Mouse (Mus musculus) heart, embryonic 14.5 days (tissue): ENCODE data around the gene Spg11. TPM values are rescaled to one million over a fixed set of nuclear protein-coding genes. Genes with fewer than 3 reads are reported as not detected.

Experiments
- ATAC-seq: fragments of 200-750 bp; cut with Nextera tagmentation; 2 replicates; pipeline ENCODE4 v1.8.0; 2017; ENCODE audit warnings: low read depth, moderate TSS enrichment; ENCODE audit not compliant: insufficient number of reproducible peaks, insufficient read depth, low FRiP score
- H3K27ac ChIP-seq, 2 experiments: fragments of 200-500 bp in 1 of 2; fragments of 300-500 bp in 1 of 2; sonication (generic) in 1 of 2; replicated peaks in 1 of 2; 2 replicates each; pipeline ENCODE4 v1.5.1; 2012 to 2014; ENCODE audit warnings: low read depth in 2 of 2, low read length in 2 of 2, control low read depth in 1 of 2, mild to moderate bottlenecking in 1 of 2, mixed read lengths in 1 of 2; ENCODE audit not compliant: control insufficient read depth in 1 of 2, insufficient read depth in 1 of 2
- H3K27me3 ChIP-seq: fragments of 300-500 bp; sonication (generic); 2 replicates; pipeline ENCODE4 v1.6.1; 2014; ENCODE audit warnings: mild to moderate bottlenecking, low read length, control low read depth; ENCODE audit not compliant: control insufficient read depth, insufficient read depth
- H3K36me3 ChIP-seq: fragments of 300-500 bp; sonication (generic); 2 replicates; pipeline ENCODE4 v1.6.1; 2014; ENCODE audit warnings: mild to moderate bottlenecking, control low read depth, low read length, mixed read lengths; ENCODE audit not compliant: control insufficient read depth, insufficient read depth
- H3K4me1 ChIP-seq, 2 experiments: fragments of 200-500 bp in 1 of 2; fragments of 300-500 bp in 1 of 2; sonication (generic) in 1 of 2; 2 replicates each; pipeline ENCODE4 v1.6.1; 2012 to 2014; ENCODE audit warnings: low read length in 2 of 2, control low read depth in 1 of 2, mixed read lengths in 1 of 2; ENCODE audit not compliant: control insufficient read depth in 2 of 2, insufficient read depth in 2 of 2
- H3K4me2 ChIP-seq: fragments of 300-500 bp; sonication (generic); 2 replicates; pipeline ENCODE4 v1.6.1; 2014; ENCODE audit warnings: mild to moderate bottlenecking, low read length
- H3K4me3 ChIP-seq, 2 experiments: fragments of 200-500 bp in 1 of 2; fragments of 300-500 bp in 1 of 2; sonication (generic) in 1 of 2; 2 replicates each; pipeline ENCODE4 v1.5.1; 2012 to 2014; ENCODE audit warnings: low read length in 2 of 2, mild to moderate bottlenecking in 2 of 2, control low read depth in 1 of 2, low read depth in 1 of 2, moderate library complexity in 1 of 2; ENCODE audit not compliant: control insufficient read depth in 1 of 2, insufficient read depth in 1 of 2
- H3K9ac ChIP-seq: fragments of 300-500 bp; sonication (generic); 2 replicates; pipeline ENCODE4 v1.6.1; 2014; ENCODE audit warnings: mild to moderate bottlenecking, low read length
- H3K9me3 ChIP-seq: fragments of 300-500 bp; sonication (generic); 2 replicates; pipeline ENCODE4 v1.6.1; 2016; ENCODE audit warnings: low read length, control low read depth; ENCODE audit not compliant: control insufficient read depth
- WGBS: fragments of 180-500 bp; shearing (Covaris S2); extraction: QIAGEN DNeasy Blood & Tissue Kit; methylation state at CpG from one replicate; pipeline ENCODE4 v1.1.7; 2014; 5-methylcytosine and 5-hydroxymethylcytosine counted together
- polyA plus RNA-seq: library from polyadenylated mRNA; unstranded; fragments of >200 nt; fragmentation: Nextera tagmentation; extraction: Ambion mirVana; gene quantifications from 2 replicates; pipeline ENCODE4 v1.2.1, GENCODE M21; 2014

Gene Spg11
- polyA plus RNA-seq, 1 experiment from 2014 or later: 6.1 TPM

DNA sequence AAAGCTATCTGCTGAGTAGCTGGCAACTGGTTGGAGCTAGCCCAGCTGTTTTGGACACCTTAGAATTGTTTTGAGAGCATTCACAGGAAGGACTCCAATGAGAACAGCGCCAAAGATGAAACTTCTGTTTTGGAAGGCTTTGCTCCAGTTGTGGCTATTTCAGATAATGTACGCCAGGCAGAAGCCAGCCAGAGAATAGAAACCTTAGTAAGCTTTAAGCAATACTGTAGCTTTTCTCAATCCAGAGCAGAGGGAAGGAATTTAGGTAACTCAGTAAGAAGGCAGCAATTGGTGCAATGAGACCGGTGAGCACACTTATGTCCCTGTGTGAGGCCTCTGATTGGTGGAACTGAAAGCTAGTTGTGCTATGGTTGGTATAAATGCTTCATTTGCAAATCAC is 24.9 kb upstream of the Spg11 start:
- 82% methylated on average over 3 of the region's 3 CpGs for whole genome bisulfite sequencing
- no peaks in the 10 kb centered on the region for H3K27me3 ChIP-seq
- H3K4me2 ChIP-seq: no peak overlapping the region
- no peak overlapping the region for H3K9ac ChIP-seq
- no peak for ATAC-seq
- H3K27ac ChIP-seq: no peak overlapping the region
- H3K36me3 ChIP-seq: no peaks in the 10 kb centered on the region
- 0 out of 4 replicates have a peak, but pooled peaks cover 0 to 8% of the 10 kb centered on the region in 2 experiments for H3K4me1 ChIP-seq
- H3K9me3 ChIP-seq: no peaks in the 10 kb centered on the region
- H3K4me3 ChIP-seq: no peak overlapping the region

DNA sequence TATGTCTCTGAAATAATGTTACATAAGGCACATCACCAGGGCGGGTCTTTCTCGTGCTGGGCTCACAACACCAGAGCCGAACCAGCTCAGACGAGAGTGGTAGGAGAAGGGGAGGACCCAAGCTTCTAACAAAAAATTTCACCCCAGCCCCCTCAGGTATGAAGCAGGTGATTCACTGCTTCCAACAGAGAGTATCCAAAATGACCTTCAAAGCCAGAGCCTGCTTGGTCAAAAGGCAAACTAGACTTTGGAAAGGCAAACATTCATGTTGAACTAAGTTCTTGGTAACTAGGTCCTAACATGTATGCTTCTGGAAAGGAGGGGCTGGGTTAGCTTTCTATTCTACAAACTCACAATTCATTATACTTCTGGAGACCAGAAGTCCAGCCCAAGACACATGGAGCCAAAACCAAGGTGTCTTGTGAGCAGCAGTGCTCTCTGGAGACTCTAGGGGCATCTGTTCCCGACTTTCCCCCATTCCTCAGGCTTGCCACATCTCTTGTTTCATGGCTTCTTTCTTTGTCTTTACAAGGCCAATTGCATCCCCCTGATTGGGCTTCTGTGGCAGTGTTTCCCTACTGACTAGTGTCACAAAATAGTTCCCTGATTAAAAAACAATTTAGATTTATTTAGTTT is 23.3 kb upstream of the Spg11 start:
- 66% methylated on average over 5 of the region's 5 CpGs for WGBS
- ATAC-seq: no peak

DNA sequence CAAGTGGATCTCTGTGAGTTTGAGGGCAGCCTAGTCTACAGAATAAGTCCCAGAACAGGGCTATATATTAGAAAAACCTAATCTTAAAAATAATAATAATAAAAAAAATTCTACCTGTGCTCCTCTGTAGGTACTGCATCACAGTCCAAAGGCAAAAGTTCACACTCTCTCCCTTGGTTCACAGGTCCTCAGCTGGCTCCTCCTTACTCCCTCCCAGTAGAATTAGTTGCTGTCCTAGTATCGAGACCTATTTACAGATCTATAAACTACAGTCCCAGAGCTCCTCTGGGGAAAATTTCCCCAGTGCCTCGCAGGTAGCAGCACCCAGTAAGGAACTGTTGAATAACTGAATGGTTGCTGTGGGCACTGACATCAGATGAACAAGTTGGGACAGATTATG is 22.6 kb upstream of the Spg11 start:
- Histone ChIP-seq H3K9ac (no peak overlapping the region), H3K27ac (no peak overlapping the region), H3K9me3 (no peaks in the 10 kb centered on the region), H3K4me1 (no peaks in the 10 kb centered on the region), H3K27me3 (no peaks in the 10 kb centered on the region), H3K36me3 (no peaks in the 10 kb centered on the region), H3K4me2 (no peak overlapping the region), H3K4me3 (no peak overlapping the region)
- ATAC-seq: no peak
- WGBS: 72% methylated on average over 2 of the region's 2 CpGs

More for the DNA sequence above, 23.3 kb upstream of the Spg11 start:
- Histone ChIP-seq H3K9ac (no peak overlapping the region), H3K27ac (no peak overlapping the region), H3K4me2 (no peak overlapping the region), H3K4me3 (no peak overlapping the region), H3K27me3 (no peaks in the 10 kb centered on the region), H3K9me3 (no peaks in the 10 kb centered on the region), H3K36me3 (no peaks in the 10 kb centered on the region), H3K4me1 (0 out of 4 replicates have a peak, but pooled peaks cover 0 to under 1% of the 10 kb centered on the region in 2 experiments)

DNA sequence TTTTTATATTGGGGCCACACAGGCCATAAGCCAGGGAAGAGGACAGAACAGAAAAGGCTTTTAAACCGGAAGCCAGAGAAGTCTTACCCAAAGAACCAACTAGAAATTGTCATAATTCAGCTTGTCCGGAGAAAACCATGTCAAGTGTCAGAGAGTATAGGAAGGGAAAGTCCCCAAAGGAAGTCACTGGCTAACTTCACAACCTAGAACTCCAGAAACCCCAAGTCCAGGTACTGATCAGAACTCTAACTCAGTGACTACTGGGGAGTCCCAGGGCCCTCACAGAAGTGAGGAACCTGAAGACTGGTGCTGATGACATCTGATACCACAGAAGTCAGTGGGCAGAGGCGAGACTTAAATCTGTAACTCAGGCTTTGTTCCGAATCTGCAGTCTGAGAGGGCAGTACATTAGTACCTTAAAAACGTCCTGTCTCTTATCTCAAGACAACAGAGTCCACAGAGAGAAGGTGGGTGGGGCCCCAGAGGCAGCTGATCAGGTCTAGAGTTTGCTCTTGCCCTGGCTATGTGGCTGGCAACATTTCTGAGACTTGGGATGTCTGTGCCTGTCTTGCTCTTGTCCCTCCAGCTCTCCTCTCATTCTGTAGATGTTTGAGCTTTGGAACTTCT is 19.8 kb upstream of the Spg11 start:
- no peaks in the 10 kb centered on the region for H3K27me3 ChIP-seq
- H3K4me3 ChIP-seq: no peak overlapping the region
- no peaks in the 10 kb centered on the region for H3K36me3 ChIP-seq
- no peak for ATAC-seq
- no peak overlapping the region for H3K27ac ChIP-seq
- 43% methylated on average over 5 of the region's 5 CpGs for WGBS
- H3K4me1 ChIP-seq: no peaks in the 10 kb centered on the region
- H3K4me2 ChIP-seq: no peak overlapping the region
- no peak overlapping the region for H3K9ac ChIP-seq
- H3K9me3 ChIP-seq: no peaks in the 10 kb centered on the region

DNA sequence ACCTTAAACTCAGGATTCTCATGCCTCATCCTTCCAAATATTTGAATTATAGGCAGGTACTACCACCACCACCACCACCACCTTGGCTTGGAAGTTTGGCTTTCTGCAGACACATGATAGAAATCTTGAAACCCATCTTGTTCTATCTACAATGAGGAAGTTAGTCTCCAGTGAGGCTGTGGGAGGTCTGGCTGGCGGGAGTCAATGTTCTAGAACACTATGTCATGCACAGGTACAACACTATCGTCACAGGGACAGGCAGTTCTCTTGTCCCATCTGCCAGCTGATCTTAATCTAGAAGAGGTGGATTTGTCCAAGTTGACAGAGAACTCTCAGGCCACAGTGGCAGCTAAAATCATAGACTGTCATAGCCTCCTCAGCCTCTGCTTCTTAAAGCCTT is 14.4 kb upstream of the Spg11 start:
- H3K9ac ChIP-seq: no peak overlapping the region
- H3K4me2 ChIP-seq: no peak overlapping the region
- H3K27me3 ChIP-seq: no peaks in the 10 kb centered on the region
- H3K4me1 ChIP-seq: no peaks in the 10 kb centered on the region
- H3K4me3 ChIP-seq: no peak overlapping the region
- no peaks in the 10 kb centered on the region for H3K9me3 ChIP-seq
- no peaks in the 10 kb centered on the region for H3K36me3 ChIP-seq
- no peak for ATAC-seq
- WGBS: 68% methylated on average over 2 of the region's 2 CpGs
- H3K27ac ChIP-seq: no peak overlapping the region

DNA sequence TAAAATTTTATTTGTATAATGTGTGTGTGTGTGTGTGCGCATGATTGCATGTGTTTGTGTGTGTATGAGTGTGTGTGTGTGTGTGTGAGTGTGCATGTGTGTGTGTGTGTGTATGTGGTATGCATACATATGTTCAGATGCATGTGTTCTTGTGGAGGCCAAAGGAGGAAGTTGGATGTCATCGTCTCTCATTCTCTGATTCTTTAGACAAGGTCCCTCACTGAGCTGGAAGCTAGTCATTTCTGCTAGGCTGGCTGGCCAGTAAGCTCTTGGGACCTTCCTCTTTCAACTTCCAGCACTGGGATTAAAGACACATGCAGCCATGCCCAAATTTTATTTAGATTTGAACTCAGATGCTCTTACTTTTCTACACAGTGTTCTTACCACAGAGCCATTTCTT is 13.9 kb upstream of the Spg11 start:
- 78% methylated on average over 2 of the region's 2 CpGs for WGBS
- H3K4me2 ChIP-seq: no peak overlapping the region
- peaks cover 0 to 4% of the 10 kb centered on the region in 2 experiments; a peak in 2 of 4 replicates for H3K4me1 ChIP-seq
- H3K9ac ChIP-seq: no peak overlapping the region
- no peaks in the 10 kb centered on the region for H3K9me3 ChIP-seq
- no peaks in the 10 kb centered on the region for H3K27me3 ChIP-seq
- H3K27ac ChIP-seq: no peak overlapping the region
- ATAC-seq: no peak
- H3K36me3 ChIP-seq: no peaks in the 10 kb centered on the region
- H3K4me3 ChIP-seq: no peak overlapping the region

DNA sequence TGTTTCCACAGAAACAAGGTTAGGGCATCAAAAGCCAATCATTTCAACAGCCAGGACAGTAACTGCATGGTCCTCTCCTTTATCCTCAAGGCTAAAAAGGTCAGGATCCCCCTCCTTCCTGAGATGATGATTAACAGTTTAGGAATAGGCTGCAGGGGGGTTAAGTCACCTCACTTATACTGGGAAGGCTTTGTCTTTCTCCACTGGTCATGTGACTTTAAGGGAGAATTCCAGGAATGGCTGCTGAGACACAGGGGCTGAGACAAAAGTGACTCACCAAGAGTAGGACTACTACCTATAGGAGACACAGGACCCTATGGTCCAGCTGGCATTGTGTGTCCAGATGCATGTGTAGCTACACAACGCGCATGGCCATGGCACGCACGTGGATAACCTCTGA is 9.4 kb upstream of the Spg11 start:
- Histone ChIP-seq H3K36me3 (no peaks in the 10 kb centered on the region), H3K4me1 (peaks cover 4 to 7% of the 10 kb centered on the region in 2 experiments; a peak in 3 of 4 replicates), H3K4me3 (no peak overlapping the region), H3K9me3 (no peaks in the 10 kb centered on the region), H3K27ac (no peak overlapping the region), H3K27me3 (no peaks in the 10 kb centered on the region), H3K4me2 (no peak overlapping the region), H3K9ac (no peak overlapping the region)
- ATAC-seq: no peak
- WGBS: 90% methylated on average over 4 of the region's 4 CpGs
